Mouse (Mus musculus) layer of hippocampus, adult 6 months (tissue): ENCODE measurements around the gene Slc25a14. TPM values are rescaled to one million over a fixed set of nuclear protein-coding genes. Genes with fewer than 3 reads are reported as not detected.

Source experiments
- long read RNA-seq, 2 experiments: library from polyadenylated mRNA; unstranded; transcript quantifications; one replicate each; pipeline ENCODE4 v2.0.0; 2019 to 2020
- microRNA-seq: library from miRNA; unstranded; fragments of <30 nt; microRNA quantifications from one replicate; pipeline ENCODE4 v1.2.0, GENCODE M21; 2020
- polyA plus RNA-seq: library from polyadenylated mRNA; unstranded; fragments of <200 nt; fragmentation: Nextera tagmentation; gene quantifications from 2 replicates; pipeline ENCODE4 v1.2.3, GENCODE M21; 2021

The Slc25a14 gene
- polyA plus RNA-seq = 84.9 and 86.5 TPM in 2 replicates
- long read RNA-seq, experiment 1, transcript Slc25a14-208 (10 exons, 1,516 nt) = minor isoform, 5 of 148 reads
- long read RNA-seq, experiment 1, transcript Slc25a14-201 (11 exons, 1,760 nt) = minor isoform, 56 of 148 reads
- long read RNA-seq, experiment 1, transcript Slc25a14-202 (11 exons, 1,582 nt) = major isoform, 58 of 148 reads
- long read RNA-seq, experiment 1, partial matches to known transcripts = 14 of 148 reads
- long read RNA-seq, experiment 1, other reads (novel, unspliced or antisense) = 11 of 148 reads
- long read RNA-seq, experiment 2, transcript Slc25a14-202 (11 exons, 1,582 nt) = minor isoform, 126 of 346 reads
- long read RNA-seq, experiment 2, transcript Slc25a14-201 (11 exons, 1,760 nt) = major isoform, 141 of 346 reads
- long read RNA-seq, experiment 2, transcript Slc25a14-205 (13 exons, 1,862 nt) = minor isoform, 8 of 346 reads
- long read RNA-seq, experiment 2, partial matches to known transcripts = 30 of 346 reads
- long read RNA-seq, experiment 2, other reads (novel, unspliced or antisense) = 38 of 346 reads

DNA sequence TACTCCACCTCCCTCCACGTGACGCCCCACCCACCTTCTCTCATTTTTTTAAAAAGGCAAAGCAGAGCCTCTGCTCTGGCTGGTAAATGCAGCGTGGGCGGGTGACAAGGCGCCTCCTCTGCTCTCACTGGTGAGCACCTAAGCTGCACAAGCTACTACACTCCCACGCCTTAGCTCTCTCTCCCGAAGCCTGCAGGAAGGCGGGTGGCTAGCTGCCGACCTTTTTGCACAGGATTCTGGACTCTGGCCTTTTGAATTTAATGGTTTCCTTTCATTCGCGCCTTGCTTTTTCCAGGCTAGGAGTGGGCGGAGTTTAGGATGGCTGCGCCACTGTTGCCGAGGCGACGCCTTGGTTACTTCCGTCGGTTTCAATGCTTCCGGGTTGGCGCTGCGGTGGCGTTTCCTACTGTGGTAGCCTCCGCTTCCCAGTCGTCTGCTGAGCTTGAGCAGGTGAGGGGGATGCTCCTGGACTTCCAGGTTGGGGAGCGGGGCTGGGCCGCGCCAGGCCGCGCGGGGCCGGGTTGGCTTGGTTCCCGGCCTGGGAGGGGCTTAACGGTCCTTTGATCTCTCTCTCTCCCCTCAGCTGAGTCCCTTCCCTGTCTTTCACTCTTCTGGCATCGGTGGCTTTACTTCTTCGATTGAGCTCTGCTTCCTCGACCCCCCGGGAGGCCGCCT is at the start of gene Slc25a14:
Gene Slc25a14 (plus strand): TSS at position 35 of the 675 bp plus-strand sequence.

DNA sequence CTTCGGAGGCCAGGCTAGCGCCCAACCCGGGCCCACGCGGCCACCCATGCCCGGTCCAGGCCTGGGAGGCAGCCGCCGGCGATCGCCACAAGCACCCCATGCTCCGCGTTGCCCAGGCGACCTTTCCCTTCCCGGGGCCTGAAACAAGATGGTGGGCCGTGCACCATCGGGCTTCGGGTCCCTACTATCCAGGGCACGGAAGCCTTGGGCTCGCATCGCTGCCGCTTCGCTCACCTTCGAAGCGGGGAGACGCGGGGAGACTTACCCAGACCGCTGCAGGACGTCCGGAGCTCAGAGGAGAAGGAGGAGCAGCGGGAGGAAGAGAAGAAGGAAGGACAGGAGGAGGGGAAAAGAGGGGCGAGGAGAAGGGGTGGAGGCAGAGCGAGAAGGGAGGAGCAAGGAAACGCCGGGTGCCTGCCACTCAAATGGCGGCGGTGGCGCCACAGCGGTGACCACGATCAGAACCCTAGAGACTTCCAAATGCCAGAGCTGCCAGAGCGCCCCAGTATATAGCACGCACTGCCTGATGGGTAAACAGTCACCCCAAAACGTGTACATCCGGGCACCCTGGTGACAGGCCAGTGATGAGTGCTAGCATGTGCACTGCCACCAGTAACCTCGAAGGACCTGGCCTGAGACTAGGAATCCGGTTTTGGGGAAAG is 29.0 kb upstream of the Slc25a14 start, which contains the start of gene Zfp280c:
Gene Zfp280c (minus strand): TSS at position 406 of the 662 bp plus-strand sequence.

DNA sequence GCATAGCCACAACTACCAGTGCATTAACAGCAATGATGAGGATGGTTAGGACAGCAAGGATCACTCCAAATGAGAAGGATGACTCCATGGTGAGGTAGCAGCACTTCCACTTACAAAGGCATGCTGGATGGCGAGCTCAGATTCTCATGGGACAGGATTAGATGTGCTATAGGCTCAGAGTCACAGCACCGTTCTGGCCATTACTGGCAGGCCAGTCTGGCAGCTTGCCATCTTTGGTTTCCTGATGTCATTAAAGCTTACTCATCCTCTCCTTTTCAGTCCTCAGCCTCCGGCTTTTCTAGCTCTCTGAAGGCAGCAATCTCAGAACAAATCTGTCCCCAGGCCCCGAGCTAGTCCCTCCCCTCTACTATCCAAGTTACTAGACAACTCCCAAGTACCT is 51.0 kb downstream of the Slc25a14 start, which contains the start of gene Gpr119:
Gene Gpr119 (minus strand): TSS at position 308 of the 400 bp plus-strand sequence.

DNA sequence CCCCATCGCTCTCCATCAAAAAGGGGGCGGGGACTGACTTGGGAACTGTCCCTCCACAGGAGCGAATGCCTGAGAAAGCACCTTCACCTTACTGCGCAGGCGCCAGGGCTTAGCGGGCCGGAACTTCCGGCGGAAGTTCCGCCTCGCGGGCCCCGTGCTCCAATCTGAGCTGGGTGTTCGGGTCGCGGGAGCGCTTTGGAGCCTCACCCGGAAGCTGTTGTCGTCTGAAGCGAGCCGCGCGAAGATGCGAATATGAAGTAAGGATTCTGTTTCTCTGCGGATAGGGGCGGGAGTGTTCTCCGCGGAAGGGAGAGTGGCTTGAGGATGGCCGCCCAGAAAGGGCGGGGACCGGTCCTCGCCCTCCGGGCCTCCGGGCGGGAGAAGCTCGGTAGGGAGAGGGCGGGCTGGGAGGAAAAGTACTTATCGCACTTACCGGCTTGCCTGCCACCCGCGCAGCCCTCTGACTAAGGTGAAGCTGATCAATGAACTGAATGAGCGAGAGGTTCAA is 71.7 kb downstream of the Slc25a14 start, which contains the start of gene Rbmx2:
Gene Rbmx2 (plus strand): TSS at position 141 of the 508 bp plus-strand sequence.

Small RNA genes within 50 kb of the gene (microRNA-seq; reads per million reads assigned to microRNA genes)
- gene Gm27828 = not detected

Other genes with a start within 250 kb of the Slc25a14 start
- gene Elf4, start 160.3 kb upstream of the Slc25a14 start, polyA plus RNA-seq = 0.34 and 0.63 TPM in 2 replicates
- 24.7 and 24.8 TPM in 2 replicates for gene Aifm1, start 109.8 kb upstream of the Slc25a14 start, polyA plus RNA-seq
- 45.0 and 50.8 TPM in 2 replicates for gene Rab33a, start 104.1 kb upstream of the Slc25a14 start, polyA plus RNA-seq
- gene Zfp280c, start 28.9 kb upstream of the Slc25a14 start, polyA plus RNA-seq = 3.6 and 3.8 TPM in 2 replicates
- not detected in 2 replicates for gene Gpr119, start 51.1 kb downstream of the Slc25a14 start, polyA plus RNA-seq
- gene Rbmx2, start 71.6 kb downstream of the Slc25a14 start, polyA plus RNA-seq = 13.4 and 15.4 TPM in 2 replicates